In genomic region chr1:36444471-36445464, GRCm38 (mm10) we compare ENCODE assay signal across 7 mouse cellular contexts. TPM values are rescaled to one million over a fixed set of nuclear protein-coding genes. Genes with fewer than 3 reads are reported as not detected.
DNase-seq lines count a peak whose midpoint lies in the region; ATAC-seq lines count a peak whose summit lies in the region.

TSS of gene Lman2l (minus strand) at chr1:36445271.

- peaks cover 8% of the 10 kb centered on the region for H3K36me3 ChIP-seq in embryonic facial prominence, embryonic 12.5 days
- H3K36me3 ChIP-seq in limb, embryonic 11.5 days (ENCODE audit: control insufficient read depth, insufficient read depth, low read length), result no peaks in the 10 kb centered on the region; the same call in 1 of the 2 replicates
- peaks cover 13% of the 10 kb centered on the region for H3K36me3 ChIP-seq in midbrain, embryonic 14.5 days (ENCODE audit: control insufficient read depth, insufficient read depth, low read length)

- peak within 1 kb of the TSS; percentile 78 for H3K4me2 ChIP-seq in embryonic facial prominence, embryonic 12.5 days (replicated peaks)
- H3K4me2 ChIP-seq in limb, embryonic 11.5 days (ENCODE audit: low read depth, severe bottlenecking), result peak within 1 kb of the TSS; percentile 59
- peak within 1 kb of the TSS; percentile 74 for H3K4me2 ChIP-seq in midbrain, embryonic 14.5 days (ENCODE audit: low read length)

- peak within 1 kb of the TSS; percentile 72 for H3K9ac ChIP-seq in embryonic facial prominence, embryonic 12.5 days
- peak within 1 kb of the TSS; percentile 80 for H3K9ac ChIP-seq in limb, embryonic 11.5 days (ENCODE audit: low read length)
- H3K9ac ChIP-seq in midbrain, embryonic 14.5 days (replicated peaks; ENCODE audit: low read length), result peak within 1 kb of the TSS; percentile 68

- peak within 1 kb of the TSS; percentile 77; the same call in 1 of the 2 replicates for H3K27ac ChIP-seq in embryonic facial prominence, embryonic 12.5 days
- peak within 1 kb of the TSS; percentile 72 for H3K27ac ChIP-seq in limb, embryonic 11.5 days (replicated peaks; ENCODE audit: low read depth, low read length)
- peak within 1 kb of the TSS; percentile 82 for H3K27ac ChIP-seq in midbrain, embryonic 14.5 days (replicated peaks; ENCODE audit: low read depth, low read length)

- H3K27me3 ChIP-seq in embryonic facial prominence, embryonic 12.5 days, result no peaks in the 10 kb centered on the region
- H3K27me3 ChIP-seq in limb, embryonic 11.5 days (ENCODE audit: control insufficient read depth, insufficient read depth, low read length), result no peaks in the 10 kb centered on the region
- H3K27me3 ChIP-seq in midbrain, embryonic 14.5 days (ENCODE audit: control insufficient read depth, insufficient read depth, low read length), result no peaks in the 10 kb centered on the region

- peaks cover 4% of the 10 kb centered on the region for H3K4me1 ChIP-seq in embryonic facial prominence, embryonic 12.5 days
- H3K4me1 ChIP-seq in limb, embryonic 11.5 days (ENCODE audit: control insufficient read depth, insufficient read depth, low read length), result peaks cover 4% of the 10 kb centered on the region; the same call in 1 of the 2 replicates
- peaks cover 10% of the 10 kb centered on the region; the same call in 1 of the 2 replicates for H3K4me1 ChIP-seq in midbrain, embryonic 14.5 days (ENCODE audit: control insufficient read depth, insufficient read depth, low read length)

- H3K9me3 ChIP-seq in embryonic facial prominence, embryonic 12.5 days, result no peaks in the 10 kb centered on the region
- H3K9me3 ChIP-seq in limb, embryonic 11.5 days (ENCODE audit: control insufficient read depth, low read length), result no peaks in the 10 kb centered on the region
- H3K9me3 ChIP-seq in midbrain, embryonic 14.5 days (ENCODE audit: control insufficient read depth, low read length), result no peaks in the 10 kb centered on the region

- DNase-seq in adrenal gland, postnatal 25 days, result peak; percentile 97
- peak; percentile 100 for DNase-seq in heart, adult 11 months
- DNase-seq in kidney, adult 18-20 months, result peak; percentile 96
- peak; percentile 97 for DNase-seq in limb, embryonic 11.5 days (ENCODE audit: low spot score)
- DNase-seq in midbrain, embryonic 14.5 days, result peak; percentile 98
- DNase-seq in spleen, adult 18-20 months, result peak; percentile 92 to 93

- WGBS in embryonic facial prominence, embryonic 12.5 days, result 1% methylated on average over 56 of the region's 57 CpGs
- WGBS in limb, embryonic 11.5 days, result under 1% methylated on average over 52 of the region's 57 CpGs
- WGBS in midbrain, embryonic 14.5 days, result under 1% methylated on average over 50 of the region's 57 CpGs

- peak within 1 kb of the TSS; percentile 76 for H3K4me3 ChIP-seq in embryonic facial prominence, embryonic 12.5 days
- H3K4me3 ChIP-seq in limb, embryonic 11.5 days (ENCODE audit: low read depth, low read length), result peak within 1 kb of the TSS; percentile 78
- peak within 1 kb of the TSS; percentile 76 for H3K4me3 ChIP-seq in midbrain, embryonic 14.5 days (replicated peaks; ENCODE audit: low read depth, low read length)

- ATAC-seq in embryonic facial prominence, embryonic 12.5 days (ENCODE audit: insufficient number of reproducible peaks, insufficient read depth, low FRiP score, low TSS enrichment), result peak; percentile 99
- peak; percentile 99 for ATAC-seq in limb, embryonic 11.5 days (ENCODE audit: insufficient number of reproducible peaks, low FRiP score, low TSS enrichment, low read depth)
- peak; percentile 99 for ATAC-seq in midbrain, embryonic 14.5 days (ENCODE audit: low FRiP score, low TSS enrichment)

RNA-seq across cellular contexts. Expression of gene Lman2l, which starts in this region (rescaled TPM):
- 49.1 and 54.0 TPM in 2 replicates for total RNA-seq in adrenal gland, postnatal 25 days (2021)
- polyA plus RNA-seq in embryonic facial prominence, embryonic 12.5 days (2016; fragmentation: Nextera tagmentation; extraction: Ambion mirVana), result 65.2 and 68.2 TPM in 2 replicates
- polyA plus RNA-seq in limb, embryonic 11.5 days (2014; fragmentation: Nextera tagmentation; extraction: Ambion mirVana), result 29.3 and 36.4 TPM in 2 replicates
- polyA plus RNA-seq in midbrain, embryonic 14.5 days (2014; fragmentation: Nextera tagmentation; extraction: Ambion mirVana), result 41.2 and 42.7 TPM in 2 replicates

Comparison
In these comparisons a context has a peak if more than half of its experiments do, and no peak if none do; other contexts are left out.
1. Peak in every context shown above with its lines: DNase-seq, ATAC-seq, H3K4me3 ChIP-seq and H3K27ac ChIP-seq.